Mouse (Mus musculus) gastrocnemius, postnatal 4 days (tissue): ENCODE measurements around the gene Zp3r. TPM values are rescaled to one million over a fixed set of nuclear protein-coding genes. Genes with fewer than 3 reads are reported as not detected.

ENCODE experiments used
- total RNA-seq, 2 experiments: library from RNA; stranded (reverse); gene quantifications; 2 replicates each; pipeline ENCODE4 v1.2.3; 2021

Zp3r gene
- total RNA-seq, 2 experiments from 2014 or later, result not detected

Other genes starting within 250 kb of the Zp3r start
- under 1 TPM; 0.31 to 0.37 TPM for gene Cd55b, start 206.6 kb downstream of the Zp3r start, total RNA-seq
- gene Cd55, start 166.9 kb downstream of the Zp3r start, total RNA-seq, result 10 to 100 TPM; 37.8 to 41.9 TPM
- gene C4bp, start 32.0 kb upstream of the Zp3r start, total RNA-seq, result under 1 TPM in 1 of 2 experiments, not detected in 1; 0.41 TPM
- gene Gm29427, start 86.2 kb upstream of the Zp3r start, total RNA-seq, result not detected
- 1 to 10 TPM; 4.0 to 5.2 TPM for gene Yod1, start 87.7 kb upstream of the Zp3r start, total RNA-seq
- 10 to 100 TPM; 10.5 to 13.4 TPM for gene Pfkfb2, start 99.6 kb upstream of the Zp3r start, total RNA-seq
- 1 to 10 TPM; 1.0 to 1.2 TPM for gene AA986860, start 102.4 kb upstream of the Zp3r start, total RNA-seq
- not detected for gene Fcamr, start 171.3 kb upstream of the Zp3r start, total RNA-seq
- gene Pigr, start 197.1 kb upstream of the Zp3r start, total RNA-seq, result under 1 TPM in 1 of 2 experiments, not detected in 1; 0.08 TPM
- gene Fcmr, start 236.0 kb upstream of the Zp3r start, total RNA-seq, result under 1 TPM in 1 of 2 experiments, not detected in 1; 0.39 TPM